Mouse (Mus musculus): ENCODE measurements around the gene Cox8b. TPM values are rescaled to one million over a fixed set of nuclear protein-coding genes. Genes with fewer than 3 reads are reported as not detected.

The Cox8b gene
- polyA plus RNA-seq, 1 experiment = 1.1 TPM

GRCm38 (mm10) chr7:140882469-140882803 lies 17.8 kb downstream of the Cox8b start:
- Histone ChIP-seq H3K27ac (ENCODE audit: insufficient read depth, low read depth, low read length) (0 out of 2 replicates have a peak overlapping the region, but pooled peaks have one; percentile 4), H3K36me3 (ENCODE audit: control insufficient read depth, insufficient read depth, low read length) (peaks cover 16% of the 10 kb centered on the region)
- TF ChIP-seq POLR2A (IDR thresholded peaks at IDR 0.05; ENCODE audit: low read depth, low read length) = no peak

GRCm38 (mm10) chr7:140881696-140882468 lies 18.4 kb downstream of the Cox8b start, which contains the start of the genes Psmd13 and Sirt3:
Gene Psmd13 (plus strand): TSS chr7:140881968.
Gene Sirt3 (minus strand): TSS chr7:140882309.
- under 1% methylated on average over 59 of the region's 59 CpGs for WGBS
- Histone ChIP-seq H3K4me3 (ENCODE audit: low read depth, low read length) (peak within 1 kb of the TSS; percentile 98), H3K27ac (ENCODE audit: insufficient read depth, low read depth, low read length) (peak within 1 kb of the TSS; percentile 97), H3K27me3 (ENCODE audit: control insufficient read depth, insufficient read depth, low read length) (no peaks in the 10 kb centered on the region), H3K36me3 (ENCODE audit: control insufficient read depth, insufficient read depth, low read length) (peaks cover 12% of the 10 kb centered on the region), H3K4me1 (ENCODE audit: control insufficient read depth, insufficient read depth, insufficient read length, low read length) (peaks cover 2% of the 10 kb centered on the region; the same call in 1 of the 2 replicates)
- TF ChIP-seq POLR2A (IDR thresholded peaks at IDR 0.05; ENCODE audit: low read depth, low read length) (peak; percentile 34; the same call in 1 of the 2 replicates), CTCF (IDR thresholded peaks at IDR 0.05; ENCODE audit: extremely low read depth, insufficient read length, insufficient replicate concordance, low read depth, low read length) (peak; percentile 19; the same call in 1 of the 2 replicates)

More at GRCm38 (mm10) chr7:140882469-140882803, 17.8 kb downstream of the Cox8b start:
- H3K4me1 ChIP-seq (ENCODE audit: control insufficient read depth, insufficient read depth, insufficient read length, low read length) = peaks cover 2% of the 10 kb centered on the region; the same call in 1 of the 2 replicates
- no peaks in the 10 kb centered on the region for H3K27me3 ChIP-seq (ENCODE audit: control insufficient read depth, insufficient read depth, low read length)
- WGBS = under 1% methylated on average over 12 of the region's 12 CpGs
- H3K4me3 ChIP-seq (ENCODE audit: low read depth, low read length) = peak overlapping the region; percentile 98

- 0 out of 2 replicates have a peak overlapping the region, but pooled peaks have one; percentile 16 for H3K27ac ChIP-seq (ENCODE audit: insufficient read depth, low read depth, low read length)
- peak overlapping the region; percentile 98 for H3K4me3 ChIP-seq (ENCODE audit: low read depth, low read length)
- H3K36me3 ChIP-seq (ENCODE audit: control insufficient read depth, insufficient read depth, low read length) = peaks cover 12% of the 10 kb centered on the region
- H3K27me3 ChIP-seq (ENCODE audit: control insufficient read depth, insufficient read depth, low read length) = no peaks in the 10 kb centered on the region
- WGBS = 4% methylated on average over 8 of the region's 8 CpGs
- no peak for TF ChIP-seq CTCF (IDR thresholded peaks at IDR 0.05; ENCODE audit: extremely low read depth, insufficient read length, insufficient replicate concordance, low read depth, low read length)
- peaks cover 2% of the 10 kb centered on the region; the same call in 1 of the 2 replicates for H3K4me1 ChIP-seq (ENCODE audit: control insufficient read depth, insufficient read depth, insufficient read length, low read length)
These were observed 19.3 kb downstream of the Cox8b start for GRCm38 (mm10) chr7:140880865-140881515.

GRCm38 (mm10) chr7:140880419-140880818 lies 19.8 kb downstream of the Cox8b start:
- WGBS = 45% methylated on average over 3 of the region's 3 CpGs
- Histone ChIP-seq H3K27me3 (ENCODE audit: control insufficient read depth, insufficient read depth, low read length) (no peaks in the 10 kb centered on the region), H3K27ac (ENCODE audit: insufficient read depth, low read depth, low read length) (no peak overlapping the region), H3K4me3 (ENCODE audit: low read depth, low read length) (no peak overlapping the region), H3K4me1 (ENCODE audit: control insufficient read depth, insufficient read depth, insufficient read length, low read length) (peaks cover 2% of the 10 kb centered on the region; the same call in 1 of the 2 replicates), H3K36me3 (ENCODE audit: control insufficient read depth, insufficient read depth, low read length) (peaks cover 15% of the 10 kb centered on the region)
- TF ChIP-seq POLR2A (IDR thresholded peaks at IDR 0.05; ENCODE audit: low read depth, low read length) (no peak), CTCF (IDR thresholded peaks at IDR 0.05; ENCODE audit: extremely low read depth, insufficient read length, insufficient replicate concordance, low read depth, low read length) (no peak)

GRCm38 (mm10) chr7:140879355-140879754 lies 20.9 kb downstream of the Cox8b start:
- Histone ChIP-seq H3K27ac (ENCODE audit: insufficient read depth, low read depth, low read length) (no peak overlapping the region), H3K4me3 (ENCODE audit: low read depth, low read length) (no peak overlapping the region), H3K27me3 (ENCODE audit: control insufficient read depth, insufficient read depth, low read length) (no peaks in the 10 kb centered on the region), H3K4me1 (ENCODE audit: control insufficient read depth, insufficient read depth, insufficient read length, low read length) (peaks cover 2% of the 10 kb centered on the region; the same call in 1 of the 2 replicates), H3K36me3 (ENCODE audit: control insufficient read depth, insufficient read depth, low read length) (peaks cover 17% of the 10 kb centered on the region)
- no peak for TF ChIP-seq POLR2A (IDR thresholded peaks at IDR 0.05; ENCODE audit: low read depth, low read length)
- TF ChIP-seq CTCF (IDR thresholded peaks at IDR 0.05; ENCODE audit: extremely low read depth, insufficient read length, insufficient replicate concordance, low read depth, low read length) = no peak
- WGBS = 75% methylated on average over 7 of the region's 7 CpGs

GRCm38 (mm10) chr7:140877364-140877763 lies 22.9 kb downstream of the Cox8b start:
- no peak for TF ChIP-seq POLR2A (IDR thresholded peaks at IDR 0.05; ENCODE audit: low read depth, low read length)
- no peak for TF ChIP-seq CTCF (IDR thresholded peaks at IDR 0.05; ENCODE audit: extremely low read depth, insufficient read length, insufficient replicate concordance, low read depth, low read length)
- WGBS = 83% methylated on average over 6 of the region's 6 CpGs
- H3K4me3 ChIP-seq (ENCODE audit: low read depth, low read length) = no peak overlapping the region

GRCm38 (mm10) chr7:140874224-140874623 lies 26.0 kb downstream of the Cox8b start:
- Histone ChIP-seq H3K27ac (ENCODE audit: insufficient read depth, low read depth, low read length) (no peak overlapping the region), H3K4me3 (ENCODE audit: low read depth, low read length) (no peak overlapping the region), H3K4me1 (ENCODE audit: control insufficient read depth, insufficient read depth, insufficient read length, low read length) (no peaks in the 10 kb centered on the region; the same call in 1 of the 2 replicates), H3K36me3 (ENCODE audit: control insufficient read depth, insufficient read depth, low read length) (peaks cover 30% of the 10 kb centered on the region), H3K27me3 (ENCODE audit: control insufficient read depth, insufficient read depth, low read length) (no peaks in the 10 kb centered on the region)
- TF ChIP-seq CTCF (IDR thresholded peaks at IDR 0.05; ENCODE audit: extremely low read depth, insufficient read length, insufficient replicate concordance, low read depth, low read length) (no peak), POLR2A (IDR thresholded peaks at IDR 0.05; ENCODE audit: low read depth, low read length) (no peak)
- 79% methylated on average over 4 of the region's 4 CpGs for WGBS

More at GRCm38 (mm10) chr7:140877364-140877763, 22.9 kb downstream of the Cox8b start:
- Histone ChIP-seq H3K27me3 (ENCODE audit: control insufficient read depth, insufficient read depth, low read length) (no peaks in the 10 kb centered on the region), H3K4me1 (ENCODE audit: control insufficient read depth, insufficient read depth, insufficient read length, low read length) (no peaks in the 10 kb centered on the region; the same call in 1 of the 2 replicates), H3K36me3 (ENCODE audit: control insufficient read depth, insufficient read depth, low read length) (peaks cover 20% of the 10 kb centered on the region), H3K27ac (ENCODE audit: insufficient read depth, low read depth, low read length) (no peak overlapping the region)
